Mouse (Mus musculus): ENCODE data around the gene Ptdss2.

The Ptdss2 gene

GRCm38 (mm10) chr7:141194409-141194808, 72.2 kb downstream of the Ptdss2 start:
- in situ Hi-C loops (cut with MboI; ENCODE audit: low pct_unique_long_range_greater_than_20kb in 1 of 2, low sequenced_read_pairs in 2 of 2, unreplicated experiment in 1 of 2) = loop anchor here in 1 of 2 experiments (25.0 kb wide), 1 partner anchor 282 kb away; the partner anchor contains the start of genes Cox8b and Nlrp6

GRCm38 (mm10) chr7:141194830-141195229, 72.6 kb downstream of the Ptdss2 start:
- in situ Hi-C loops (cut with MboI; ENCODE audit: low pct_unique_long_range_greater_than_20kb in 1 of 2, low sequenced_read_pairs in 2 of 2, unreplicated experiment in 1 of 2) = loop anchor here in 1 of 2 experiments (25.0 kb wide), 1 partner anchor 283 kb away; the partner anchor contains the start of genes Cox8b and Nlrp6

GRCm38 (mm10) chr7:141195754-141196153, 73.6 kb downstream of the Ptdss2 start:
- in situ Hi-C loops (cut with MboI; ENCODE audit: low pct_unique_long_range_greater_than_20kb in 1 of 2, low sequenced_read_pairs in 2 of 2, unreplicated experiment in 1 of 2) = loop anchor here in 1 of 2 experiments (25.0 kb wide), 1 partner anchor 283 kb away; the partner anchor contains the start of genes Cox8b and Nlrp6

- in situ Hi-C loops (cut with MboI; ENCODE audit: low pct_unique_long_range_greater_than_20kb in 1 of 2, low sequenced_read_pairs in 2 of 2, unreplicated experiment in 1 of 2) = loop anchor here in 1 of 2 experiments (25.0 kb wide), 1 partner anchor 284 kb away; the partner anchor contains the start of genes Cox8b and Nlrp6
Measured at GRCm38 (mm10) chr7:141196619-141197282, 74.6 kb downstream of the Ptdss2 start.

- in situ Hi-C loops (cut with MboI; ENCODE audit: low pct_unique_long_range_greater_than_20kb in 1 of 2, low sequenced_read_pairs in 2 of 2, unreplicated experiment in 1 of 2) = loop anchor here in 1 of 2 experiments (25.0 kb wide), 1 partner anchor 286 kb away; the partner anchor contains the start of genes Cox8b and Nlrp6
Measured at GRCm38 (mm10) chr7:141198121-141198520, 75.9 kb downstream of the Ptdss2 start.

- in situ Hi-C loops (cut with MboI; ENCODE audit: low pct_unique_long_range_greater_than_20kb in 1 of 2, low sequenced_read_pairs in 2 of 2, unreplicated experiment in 1 of 2) = no loop called here
Measured at GRCm38 (mm10) chr7:141204546-141204945, 82.4 kb downstream of the Ptdss2 start.

GRCm38 (mm10) chr7:141205504-141205903, 83.3 kb downstream of the Ptdss2 start:
- in situ Hi-C loops (cut with MboI; ENCODE audit: low pct_unique_long_range_greater_than_20kb in 1 of 2, low sequenced_read_pairs in 2 of 2, unreplicated experiment in 1 of 2) = no loop called here

GRCm38 (mm10) chr7:141206182-141206937, 84.2 kb downstream of the Ptdss2 start:
- in situ Hi-C loops (cut with MboI; ENCODE audit: low pct_unique_long_range_greater_than_20kb in 1 of 2, low sequenced_read_pairs in 2 of 2, unreplicated experiment in 1 of 2) = no loop called here

Measured in mouse embryonic stem cell (cell line).